Mouse (Mus musculus) layer of hippocampus, adult 18-20 months (tissue): ENCODE measurements around the gene Dgki. TPM values are rescaled to one million over a fixed set of nuclear protein-coding genes. Genes with fewer than 3 reads are reported as not detected.

ENCODE experiments used
- DNase-seq, 2 experiments: peaks; one replicate each; pipeline ENCODE4 v3.0.0; 2022; ENCODE audit warnings: low spot score in 2 of 2
- long read RNA-seq: library from polyadenylated mRNA; stranded (forward); transcript quantifications from one replicate; pipeline ENCODE4 v2.0.0, GENCODE M21; 2021
- total RNA-seq, 2 experiments: library from RNA; stranded (reverse); gene quantifications; 2 replicates each; pipeline ENCODE4 v1.2.3; 2021

Dgki gene
- total RNA-seq, result 10 to 100 TPM; 86.9 to 88.0 TPM
- long read RNA-seq, partial matches to known transcripts, result 1 of 10 reads
- long read RNA-seq, other reads (novel, unspliced or antisense), result 7 of 10 reads

DNA sequence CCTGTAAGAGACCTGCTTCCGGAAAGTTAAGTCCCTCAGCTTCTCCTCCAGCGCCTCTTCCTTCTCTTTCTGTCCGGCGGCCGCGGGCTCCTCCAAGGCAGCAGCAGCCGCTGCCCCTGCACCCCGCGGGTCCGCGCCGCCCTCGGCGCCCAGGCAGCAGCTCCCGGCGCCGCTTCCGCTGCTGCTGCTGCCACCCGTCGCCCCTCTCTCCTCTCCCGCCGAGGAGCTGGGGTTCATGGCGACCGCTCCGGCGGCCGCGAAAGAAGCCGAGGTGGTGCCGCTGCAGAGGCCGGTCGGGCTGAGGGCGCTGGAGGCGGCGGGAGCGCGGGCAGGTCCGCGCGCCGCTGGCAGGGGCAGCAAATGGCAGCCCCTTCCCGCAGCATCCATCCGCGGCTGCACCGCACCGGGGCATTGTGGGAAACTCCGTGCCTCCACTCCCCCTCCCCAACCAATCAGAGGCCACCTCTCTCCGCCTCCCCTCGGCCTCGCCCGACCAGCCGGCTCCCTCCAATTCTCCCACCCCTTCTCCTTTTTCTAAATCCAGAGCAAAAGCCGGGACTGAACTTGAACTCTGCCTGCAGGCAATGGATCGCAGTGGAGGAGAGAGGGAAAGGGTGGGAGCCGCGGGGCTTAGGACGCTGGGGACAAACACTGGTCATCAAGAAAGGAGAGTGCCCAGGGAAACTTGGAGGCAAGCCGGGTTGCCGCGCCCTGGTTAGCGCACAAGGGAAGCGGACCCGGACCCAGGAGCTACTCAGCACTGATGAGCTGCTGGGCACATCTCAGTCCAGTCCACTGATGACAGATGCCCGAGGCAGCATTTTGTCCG, at the start of gene Dgki:
Dgki (minus strand) TSS at position 623 of the 829 bp plus-strand sequence.
- peak; percentile 86 to 93 for DNase-seq

DNA sequence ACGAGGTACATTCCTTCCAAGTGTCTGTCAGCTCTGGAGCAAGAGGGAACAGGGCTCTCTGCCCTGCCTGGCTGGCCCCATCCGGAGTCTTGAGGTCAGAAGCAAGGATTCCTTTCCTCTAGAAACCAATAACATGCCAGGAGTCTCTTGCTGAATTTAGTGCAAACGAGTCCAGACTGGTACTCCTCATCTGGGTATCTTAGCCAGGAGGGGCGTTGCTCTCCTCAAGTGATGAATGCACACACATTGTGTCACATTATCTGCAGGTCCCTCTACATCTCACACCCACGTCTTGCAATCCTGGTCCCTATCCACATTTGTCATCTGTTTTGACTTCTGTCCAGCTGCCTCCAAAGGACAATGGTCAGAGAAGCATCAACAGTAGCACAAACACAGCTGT, 47.6 kb upstream of the Dgki start:
- no peak for DNase-seq

DNA sequence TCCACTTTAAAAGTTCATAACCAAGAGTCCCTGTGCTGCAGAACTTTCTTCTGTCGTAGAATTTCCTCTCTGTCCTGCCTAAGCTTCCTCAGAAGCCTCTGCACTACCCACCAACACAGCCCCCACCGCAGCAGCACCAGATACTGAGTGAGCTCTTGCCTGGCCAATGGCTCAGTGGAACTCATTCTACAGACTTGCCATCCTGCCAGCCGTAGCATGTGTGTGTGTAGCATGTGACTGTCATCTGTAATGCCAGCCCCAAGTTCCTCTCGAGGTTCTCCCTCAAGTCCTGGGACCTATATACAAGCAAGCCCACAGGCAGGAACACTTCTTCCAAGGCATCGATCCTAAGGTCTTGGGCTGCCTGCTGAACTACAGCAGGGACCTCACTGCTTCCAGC, 38.1 kb upstream of the Dgki start:
- no peak for DNase-seq

DNA sequence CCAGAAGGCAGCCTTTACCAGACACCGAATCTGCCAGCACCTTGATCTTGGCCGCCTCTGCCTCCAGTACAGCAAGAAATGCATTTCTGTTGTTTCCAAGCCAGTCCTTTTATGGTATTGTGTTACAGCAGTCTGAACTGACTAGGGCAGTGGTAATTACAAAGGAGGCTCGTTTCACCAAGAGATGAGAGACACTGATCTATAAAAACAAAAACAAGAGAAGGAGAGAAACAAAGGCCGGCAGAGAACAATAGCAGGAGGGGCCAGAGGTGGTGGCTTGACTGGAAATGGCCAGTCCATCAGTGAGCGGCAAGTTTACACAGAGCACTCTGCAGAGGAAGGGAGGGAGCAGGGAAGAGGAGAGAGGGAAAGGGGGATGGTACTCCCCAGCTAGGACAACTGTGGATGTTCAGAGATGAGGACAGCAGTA, 36.9 kb upstream of the Dgki start:
- DNase-seq, result no peak

DNA sequence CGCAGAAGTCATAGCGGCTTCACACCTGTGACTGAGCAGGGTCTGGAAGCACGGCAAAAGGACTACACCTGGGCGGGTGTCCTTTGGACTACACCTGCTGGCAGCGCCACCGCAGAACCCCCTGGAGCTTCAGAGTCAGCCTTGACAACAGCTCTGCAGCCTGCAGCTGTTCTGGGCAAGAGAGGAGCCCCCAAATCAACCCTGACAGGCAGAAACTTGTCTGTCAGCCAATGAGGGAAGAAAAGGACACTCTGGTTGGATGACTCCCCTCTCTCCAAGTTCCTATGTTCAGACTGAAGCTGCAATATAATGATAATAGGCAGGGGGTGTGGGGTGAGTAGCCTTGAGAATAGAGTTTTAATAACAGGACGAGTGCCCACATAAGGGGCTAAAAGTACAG, 36.4 kb upstream of the Dgki start:
- no peak for DNase-seq

DNA sequence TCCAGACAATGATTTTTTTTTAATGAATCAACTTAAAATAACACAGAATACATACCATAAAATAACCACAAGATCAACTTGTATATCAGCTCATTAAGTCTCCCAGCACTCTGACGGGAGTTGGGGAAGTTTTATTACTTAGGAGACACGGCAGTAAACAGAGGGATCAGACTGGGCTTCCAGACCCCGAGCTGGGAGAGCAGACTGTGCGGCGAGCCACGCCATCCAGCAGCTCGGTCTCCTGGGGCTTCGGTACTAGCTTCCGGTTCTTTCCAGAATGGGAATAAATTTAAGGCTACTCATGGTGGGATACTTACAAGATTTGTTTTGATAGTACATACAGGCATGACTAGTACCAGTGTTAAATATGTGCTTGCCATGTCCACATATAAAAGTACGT, 32.9 kb upstream of the Dgki start:
- no peak for DNase-seq

DNA sequence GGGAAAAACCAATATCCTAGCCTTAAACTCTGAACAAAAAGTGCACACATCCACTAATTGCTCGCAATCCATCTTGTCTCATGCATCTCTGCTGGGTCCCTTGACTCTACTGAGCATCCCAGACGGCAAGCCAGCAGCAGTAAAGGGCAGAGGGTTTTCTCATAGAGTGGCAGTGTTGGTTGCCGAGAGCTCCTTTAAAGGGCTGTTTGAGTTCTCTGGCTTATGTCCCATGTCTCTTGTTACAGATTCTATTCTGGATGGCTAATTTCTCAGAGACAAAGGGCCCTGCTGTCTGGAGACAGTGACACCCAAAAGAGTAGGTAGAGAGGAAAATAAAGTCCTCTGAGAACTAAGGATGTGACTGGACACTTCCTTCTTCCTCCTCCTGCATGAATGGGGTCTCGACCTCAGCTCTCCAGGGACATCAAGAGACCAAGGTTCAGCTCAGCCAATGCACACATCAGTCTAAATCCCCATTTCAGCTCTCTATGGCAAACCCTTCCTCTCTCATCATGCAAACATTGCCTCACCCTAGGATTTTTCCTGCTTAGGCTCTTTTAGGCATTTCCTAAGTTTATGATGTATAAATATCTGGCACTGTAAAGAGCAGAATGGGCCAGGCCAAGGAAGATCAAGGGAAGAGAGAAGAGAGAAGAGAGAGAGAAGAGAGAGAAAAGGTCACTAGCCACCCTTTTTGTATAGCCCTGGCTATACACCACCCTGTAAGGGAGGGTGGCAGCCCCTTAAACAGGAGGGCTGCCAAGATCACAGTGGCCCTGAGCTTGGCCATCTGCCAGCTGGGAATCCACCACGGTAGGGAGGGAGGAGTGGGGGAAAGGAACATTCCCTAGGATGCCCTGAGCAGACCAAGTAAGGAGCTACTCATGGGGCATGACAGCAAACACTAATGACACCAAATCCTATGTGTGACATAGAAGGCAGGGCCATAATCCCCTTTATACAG, 30.2 kb upstream of the Dgki start:
- DNase-seq, result no peak

DNA sequence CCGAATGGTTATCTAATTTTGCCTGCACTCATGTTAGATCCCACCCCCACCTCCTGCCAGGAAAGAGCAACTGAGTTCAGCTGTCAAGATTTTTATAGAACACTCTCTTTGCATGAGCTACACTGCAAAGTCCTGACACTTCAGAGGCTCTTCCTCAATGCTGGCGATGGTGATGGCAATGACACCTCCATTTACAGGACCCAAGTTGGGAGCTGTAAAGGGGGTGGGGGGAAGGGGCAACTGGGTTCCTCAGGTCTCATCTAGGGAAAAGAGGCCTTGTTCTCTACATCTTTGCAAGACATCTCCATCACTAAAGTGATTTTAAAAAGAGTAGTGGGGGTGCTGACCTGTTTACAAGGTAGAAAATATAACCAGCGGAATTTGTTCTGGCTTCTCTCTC, 29.4 kb upstream of the Dgki start:
- no peak for DNase-seq

DNA sequence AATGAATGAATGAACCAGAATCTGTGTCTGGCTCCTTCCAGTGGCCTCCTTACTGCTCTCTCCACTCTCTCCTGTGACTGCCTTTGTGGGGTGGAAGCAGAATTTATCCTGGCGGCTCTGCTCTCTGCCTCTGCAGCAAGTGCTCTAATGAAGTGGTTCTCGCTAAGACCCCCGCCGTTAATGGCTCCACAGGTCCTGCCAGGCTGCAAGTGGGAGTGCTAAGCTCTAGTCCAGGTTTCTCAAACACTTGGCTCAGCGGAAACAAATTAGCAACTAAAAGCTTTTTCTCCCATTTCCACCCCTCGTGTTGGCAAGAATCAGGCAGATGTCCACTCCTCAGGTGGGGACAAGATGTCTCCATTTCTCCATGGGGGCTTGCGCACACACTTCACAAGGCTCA, 28.7 kb upstream of the Dgki start:
- DNase-seq, result no peak

DNA sequence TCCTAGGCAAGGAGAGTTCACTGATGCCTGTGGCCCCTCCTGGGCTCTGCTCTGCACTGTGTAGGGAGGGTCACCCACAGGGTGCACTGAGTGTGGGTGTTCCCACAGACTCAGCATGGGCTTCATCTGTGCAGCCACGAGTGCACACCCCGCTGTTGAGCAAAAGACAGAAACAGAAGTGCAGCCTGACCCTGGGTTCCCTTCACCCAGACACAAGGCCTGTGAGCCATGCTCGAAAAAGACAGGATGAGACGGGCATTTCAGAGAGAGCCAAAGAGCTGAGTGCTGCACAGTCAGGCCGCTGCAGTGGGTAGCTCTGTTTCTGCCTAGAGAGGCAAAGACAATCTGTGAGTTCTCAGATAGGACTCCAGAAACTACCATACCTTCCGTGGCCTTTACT, 27.5 kb upstream of the Dgki start:
- no peak for DNase-seq

DNA sequence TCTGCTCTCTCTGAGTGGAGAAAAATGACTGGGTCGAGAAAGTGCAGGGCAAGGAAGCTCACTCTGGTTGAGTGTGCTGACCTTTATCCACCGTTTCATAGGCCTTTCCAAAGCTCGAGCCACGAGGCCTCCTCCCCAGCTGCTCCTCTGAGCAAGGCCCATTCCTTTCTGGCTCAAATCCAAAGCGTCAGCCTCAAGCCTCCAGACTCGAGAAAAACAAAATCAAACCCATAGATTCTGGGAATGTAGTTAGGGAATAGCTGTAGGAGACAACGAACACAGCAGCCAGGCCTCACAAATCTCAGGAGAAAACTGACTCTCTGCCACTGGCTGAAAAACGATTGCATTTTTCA, 26.6 kb upstream of the Dgki start:
- no peak for DNase-seq

DNA sequence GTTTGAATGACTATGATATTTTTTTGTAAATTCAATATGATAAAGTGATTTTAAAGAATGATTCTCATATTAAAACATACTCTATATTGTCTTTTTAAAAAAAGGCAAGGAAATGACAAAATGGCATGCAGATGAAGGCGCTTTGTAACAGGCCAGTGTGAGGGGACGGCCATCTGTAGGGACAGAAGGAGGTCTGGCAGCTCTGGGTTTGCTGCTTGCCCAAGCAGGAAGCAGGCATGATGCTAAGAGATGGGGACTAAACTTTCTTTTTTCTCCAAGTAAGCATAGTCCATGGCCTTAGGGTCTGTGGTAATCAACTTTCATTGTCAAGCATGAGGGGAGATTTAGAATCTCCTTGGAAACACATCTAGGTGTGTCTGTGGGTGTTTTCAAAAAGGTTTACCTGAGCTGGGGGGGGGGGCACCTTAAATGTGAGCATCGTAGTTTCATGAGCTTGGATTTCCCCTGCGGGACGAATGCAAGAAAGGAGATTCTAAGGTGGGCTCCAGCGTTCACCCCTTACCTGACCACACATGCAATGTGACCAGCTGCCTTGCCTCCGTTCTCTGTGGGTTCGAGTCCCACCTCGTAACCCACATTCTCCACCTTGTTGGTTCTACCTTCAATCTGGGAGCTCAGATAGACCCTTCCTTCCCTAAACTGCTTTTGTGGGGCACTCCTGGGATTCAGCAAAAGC, 26.1 kb upstream of the Dgki start:
- DNase-seq, result no peak

DNA sequence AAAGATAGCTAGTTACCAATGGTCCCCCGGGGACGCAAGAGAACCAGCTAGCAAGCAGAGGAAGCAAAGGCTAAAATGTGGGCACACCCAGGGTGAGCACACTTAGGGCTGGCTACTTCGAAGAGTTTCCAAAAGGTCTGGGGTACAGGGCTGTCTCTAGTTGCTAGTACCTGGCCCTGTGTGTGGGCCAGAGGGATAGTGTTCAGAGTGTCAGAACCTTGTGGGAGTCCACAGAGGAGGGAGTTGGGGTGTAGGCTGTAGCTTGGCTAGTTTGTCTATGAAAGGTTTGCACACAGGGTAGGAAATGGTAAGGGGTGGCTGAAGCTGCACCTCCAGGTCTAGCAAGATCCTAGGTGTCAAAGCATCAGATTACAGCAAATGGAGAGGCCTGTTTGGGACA, 25.1 kb upstream of the Dgki start:
- no peak for DNase-seq

DNA sequence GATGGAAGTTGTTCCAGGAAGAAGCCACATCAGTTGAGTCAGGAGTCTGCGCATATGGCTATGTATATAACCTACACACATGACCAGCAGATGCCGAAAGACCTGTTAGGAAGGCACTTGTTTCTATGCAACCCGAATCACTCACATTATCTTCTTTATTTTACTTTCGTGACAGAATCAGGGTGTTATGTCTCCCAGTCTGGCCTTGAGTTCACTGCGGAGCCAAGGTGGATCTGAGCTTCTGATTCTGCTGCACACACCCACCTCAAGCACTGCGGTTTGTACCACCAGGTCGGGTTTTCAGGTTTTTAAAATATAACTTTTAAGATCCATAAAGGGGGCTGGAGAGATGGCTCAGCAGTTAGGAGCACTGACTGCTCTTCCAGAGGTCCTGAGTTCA, 22.7 kb upstream of the Dgki start:
- DNase-seq, result no peak

DNA sequence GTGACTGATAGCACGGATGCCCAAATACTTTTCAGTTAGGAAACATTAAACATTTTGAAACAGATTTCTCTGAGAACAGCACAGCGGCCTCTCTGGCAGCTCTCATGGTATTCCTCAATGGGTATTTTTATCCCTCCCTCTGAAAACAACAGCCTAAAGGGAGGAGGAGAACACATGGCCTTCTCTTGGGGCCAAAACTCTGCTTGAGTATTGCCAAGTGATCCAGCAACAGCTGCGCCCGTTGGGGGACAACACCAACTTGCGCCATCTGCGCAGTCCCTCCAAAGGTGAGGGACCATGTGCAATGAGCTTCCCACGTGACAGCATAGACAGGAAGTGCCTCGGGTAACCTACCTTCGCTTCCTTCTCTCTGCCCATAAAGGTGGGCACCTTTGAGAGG, 22.1 kb upstream of the Dgki start:
- peak; percentile 78 to 89 for DNase-seq

DNA sequence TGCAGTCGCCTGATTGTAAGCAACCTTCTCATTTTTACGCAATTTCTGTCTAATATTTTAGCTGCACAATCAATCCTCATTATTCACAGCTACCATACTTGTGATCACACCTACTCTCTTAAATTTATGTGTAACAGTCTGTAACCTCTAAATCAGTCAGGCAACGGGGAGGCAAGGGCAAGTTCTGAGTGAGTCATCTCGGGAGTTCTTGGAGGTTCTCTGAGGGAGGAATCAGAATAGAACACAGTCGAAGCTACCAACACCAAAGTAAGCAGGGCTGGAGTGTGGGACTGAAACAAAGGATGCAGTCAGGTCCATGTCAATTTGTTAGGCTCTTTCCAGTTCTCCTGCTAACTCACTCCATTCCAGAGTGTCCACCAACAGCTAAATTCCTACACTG, 17.9 kb upstream of the Dgki start:
- DNase-seq, result no peak

DNA sequence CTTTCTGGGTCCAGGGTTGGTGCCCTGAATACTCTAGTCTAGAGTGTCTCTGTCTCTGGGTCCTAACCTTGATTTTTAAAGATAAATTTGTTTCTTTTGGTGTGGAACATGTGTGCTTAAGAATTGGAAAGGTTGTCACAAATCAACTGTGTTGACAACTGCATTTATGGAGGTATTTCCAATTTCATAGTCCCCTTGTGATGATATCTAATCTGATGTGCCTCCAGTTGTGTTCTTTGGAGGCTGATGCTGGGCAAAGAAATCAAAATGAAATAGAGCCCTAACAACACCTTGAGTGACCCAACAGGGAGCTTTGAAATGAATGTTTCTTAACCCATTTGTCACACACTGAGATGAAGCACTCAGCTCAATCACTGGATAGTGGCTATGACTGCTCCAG, 15.5 kb upstream of the Dgki start:
- DNase-seq, result no peak

DNA sequence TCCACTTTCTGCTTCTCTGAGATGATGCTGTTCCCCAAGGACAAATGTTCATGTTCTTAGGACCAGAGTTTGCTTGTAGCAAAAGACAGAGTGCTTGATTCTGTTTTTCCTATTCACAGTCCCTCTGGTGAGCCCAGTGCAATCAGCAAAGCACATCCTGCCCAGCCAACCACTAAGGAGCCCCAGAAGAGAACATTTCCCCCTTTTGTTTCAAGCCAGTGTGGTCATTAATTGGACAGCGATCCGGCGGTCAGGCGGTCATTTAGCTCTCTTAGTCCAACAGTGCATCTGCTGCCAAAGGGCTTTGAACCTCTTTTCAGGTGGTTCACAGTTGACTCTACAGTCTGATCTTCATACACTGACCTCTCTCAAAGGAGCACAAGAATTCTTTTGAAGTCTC, 10.6 kb upstream of the Dgki start:
- DNase-seq, result no peak

DNA sequence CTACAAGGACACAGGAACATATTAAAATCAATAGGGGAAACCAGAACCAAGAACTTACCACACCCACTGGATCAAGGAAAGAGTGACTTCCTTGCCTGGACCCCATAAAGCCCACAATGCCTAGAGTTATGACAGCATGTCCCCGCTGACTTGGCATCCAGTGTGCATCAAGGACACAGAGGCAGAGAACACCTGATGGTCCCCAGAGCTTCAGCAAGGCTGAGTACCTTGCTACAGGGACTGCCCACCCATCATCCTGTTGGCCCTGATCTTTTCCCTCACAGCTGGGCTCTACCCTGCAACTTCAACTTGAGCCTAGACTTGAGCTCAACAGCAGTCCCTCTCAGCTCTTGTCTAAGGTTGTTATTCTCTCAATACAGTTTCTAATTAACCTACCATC, 6.6 kb upstream of the Dgki start:
- no peak for DNase-seq

DNA sequence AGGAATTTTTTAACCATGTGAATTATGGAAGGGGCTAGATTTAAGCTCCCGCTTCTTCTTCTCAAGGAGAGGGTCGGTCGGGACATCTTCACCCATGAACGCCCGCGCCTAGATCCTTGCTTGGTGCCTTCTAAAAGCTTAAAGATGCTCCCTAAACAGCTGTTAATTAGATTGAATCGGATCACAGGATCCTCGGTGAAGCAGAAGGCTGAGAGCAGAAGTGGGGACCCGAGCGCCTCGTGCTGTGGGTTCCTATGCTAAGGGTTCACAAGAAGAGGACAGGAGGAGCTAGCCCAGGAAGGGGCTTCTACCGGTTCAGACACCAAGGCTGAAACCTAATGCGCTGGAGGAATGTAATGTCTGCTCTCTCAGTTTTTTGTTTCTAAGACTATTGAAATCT, 508 bp upstream of the Dgki start:
- DNase-seq, result no peak

DNA sequence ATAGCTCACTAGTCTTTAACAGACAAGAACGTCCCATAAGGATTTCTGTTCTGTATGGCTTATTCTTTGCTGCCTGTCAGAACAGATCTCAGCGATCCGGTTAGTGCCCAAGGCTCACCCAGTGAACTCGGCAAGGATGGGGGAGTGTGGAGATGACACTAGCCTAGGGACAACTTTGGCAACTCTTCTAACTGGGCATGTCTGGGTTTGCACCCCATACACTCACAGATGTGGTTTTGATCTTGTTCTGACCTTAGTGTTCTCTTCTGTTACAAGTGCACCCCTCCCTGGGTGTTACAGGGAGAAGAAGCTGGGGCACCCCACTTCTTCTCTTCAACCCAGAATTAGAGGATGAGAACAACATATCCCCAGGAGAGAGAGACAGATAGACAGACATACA, 1.0 kb downstream of the Dgki start:
- no peak for DNase-seq
